Mouse (Mus musculus) thymus, adult 2 months (tissue): ENCODE data around the gene Man1a. TPM values are rescaled to one million over a fixed set of nuclear protein-coding genes. Genes with fewer than 3 reads are reported as not detected.

ENCODE experiments used
- DNase-seq: peaks from one replicate; pipeline ENCODE4 v3.0.0; 2021
- H3K27ac ChIP-seq: fragments of 200-500 bp; 2 replicates; pipeline ENCODE4 v1.5.1; 2012; ENCODE audit warnings: low read length, control low read depth; ENCODE audit not compliant: control insufficient read depth, insufficient read depth
- H3K27me3 ChIP-seq: fragments of 200-500 bp; 2 replicates; pipeline ENCODE4 v1.6.1; 2012; ENCODE audit warnings: mild to moderate bottlenecking, low read length, moderate library complexity, mixed read lengths; ENCODE audit not compliant: control insufficient read depth, insufficient read depth
- H3K36me3 ChIP-seq: fragments of 200-500 bp; 2 replicates; pipeline ENCODE4 v1.6.1; 2012; ENCODE audit warnings: mild to moderate bottlenecking, low read length, moderate library complexity; ENCODE audit not compliant: control insufficient read depth, insufficient read depth
- H3K4me1 ChIP-seq: fragments of 200-500 bp; replicated peaks from 2 replicates; pipeline ENCODE4 v1.6.1; 2012; ENCODE audit warnings: low read length; ENCODE audit not compliant: control insufficient read depth, insufficient read depth
- H3K4me3 ChIP-seq: fragments of 200-500 bp; 2 replicates; pipeline ENCODE4 v1.5.1; 2012; ENCODE audit warnings: mild to moderate bottlenecking, low read length, control low read depth, moderate library complexity; ENCODE audit not compliant: control insufficient read depth, insufficient read depth
- CTCF ChIP-seq: fragments of 200-500 bp; IDR thresholded peaks from 2 replicates; pipeline ENCODE4 v1.5.1; 2012; ENCODE audit warnings: mild to moderate bottlenecking, control low read depth, low read length, moderate library complexity, borderline replicate concordance; ENCODE audit not compliant: control insufficient read depth, poor library complexity, insufficient read depth; ENCODE audit errors: extremely low read depth
- POLR2A ChIP-seq: fragments of 200-500 bp; IDR thresholded peaks from 2 replicates; pipeline ENCODE4 v1.6.1; 2012; ENCODE audit warnings: mild to moderate bottlenecking, low read length, control low read depth, moderate library complexity; ENCODE audit not compliant: control insufficient read depth, poor library complexity, insufficient read depth; ENCODE audit errors: extremely low read depth
- WGBS: fragments of 180-500 bp; shearing (Covaris S2); methylation state at CpG from one replicate; pipeline ENCODE4 v1.1.7; 2018; 5-methylcytosine and 5-hydroxymethylcytosine counted together
- polyA plus RNA-seq: library from polyadenylated mRNA; depleted of rRNA; stranded (reverse); fragments of >200 nt; gene quantifications from 2 replicates; pipeline ENCODE4 v1.2.3, GENCODE M21; 2012

Man1a gene
- polyA plus RNA-seq, 1 experiment = 26.5 TPM

GRCm38 (mm10) chr10:53913546-53914312 is 162.7 kb downstream of the Man1a start:
- H3K27ac ChIP-seq = no peak overlapping the region
- no peak for TF ChIP-seq POLR2A
- TF ChIP-seq CTCF = no peak
- 61% methylated on average over 4 of the region's 4 CpGs for WGBS
- no peaks in the 10 kb centered on the region for H3K4me1 ChIP-seq
- H3K4me3 ChIP-seq = no peak overlapping the region
- peaks cover 25% of the 10 kb centered on the region for H3K36me3 ChIP-seq
- H3K27me3 ChIP-seq = no peaks in the 10 kb centered on the region
- DNase-seq = no peak

- 11% methylated on average over 4 of the region's 4 CpGs for WGBS
- no peaks in the 10 kb centered on the region for H3K36me3 ChIP-seq
- H3K4me3 ChIP-seq = no peak overlapping the region
- TF ChIP-seq POLR2A = no peak
- no peak for TF ChIP-seq CTCF
- no peaks in the 10 kb centered on the region for H3K27me3 ChIP-seq
- no peak overlapping the region for H3K27ac ChIP-seq
- DNase-seq = no peak
- no peaks in the 10 kb centered on the region for H3K4me1 ChIP-seq
These were observed 186.9 kb downstream of the Man1a start for GRCm38 (mm10) chr10:53889512-53889911.

DNA sequence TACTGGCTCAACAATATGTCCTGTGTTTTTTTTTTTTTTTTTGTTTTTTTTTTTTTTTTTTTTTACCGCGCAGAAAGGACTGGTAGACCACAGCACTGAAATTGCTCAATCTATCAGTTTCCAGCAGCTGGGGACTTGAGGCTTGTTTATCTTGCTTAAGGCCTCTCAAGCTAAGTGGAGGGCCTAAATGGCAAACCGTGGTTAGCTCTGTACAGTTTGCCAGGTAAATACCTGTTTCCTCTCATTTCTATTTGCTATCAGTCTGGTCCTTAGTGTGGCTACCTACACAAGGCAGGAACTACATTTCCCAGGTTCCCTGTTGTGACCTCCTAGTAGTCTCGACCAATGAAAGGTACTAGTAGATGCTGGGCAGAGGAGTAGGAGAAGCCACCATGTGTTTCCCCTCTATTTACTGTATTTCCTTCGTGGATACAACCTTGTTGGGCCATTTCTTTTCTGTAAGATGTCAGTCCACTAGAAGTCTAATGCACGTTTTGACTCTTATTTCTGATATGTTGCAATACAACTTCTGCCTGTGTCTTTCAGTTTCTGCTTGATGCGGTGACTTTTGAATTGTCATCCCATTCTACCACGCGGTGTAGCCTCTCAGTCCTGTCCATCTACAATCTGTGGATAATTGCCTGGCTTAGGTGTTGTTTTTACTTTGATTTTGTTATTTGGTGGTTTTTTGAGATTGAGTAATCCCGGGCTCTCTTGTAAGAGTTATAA is 187.9 kb downstream of the Man1a start:
- 41% methylated on average over 10 of the region's 10 CpGs for WGBS
- Histone ChIP-seq H3K36me3 (no peaks in the 10 kb centered on the region), H3K4me3 (no peak overlapping the region), H3K27ac (no peak overlapping the region), H3K4me1 (no peaks in the 10 kb centered on the region), H3K27me3 (no peaks in the 10 kb centered on the region)
- no peak for TF ChIP-seq CTCF
- no peak for TF ChIP-seq POLR2A
- DNase-seq = no peak

DNA sequence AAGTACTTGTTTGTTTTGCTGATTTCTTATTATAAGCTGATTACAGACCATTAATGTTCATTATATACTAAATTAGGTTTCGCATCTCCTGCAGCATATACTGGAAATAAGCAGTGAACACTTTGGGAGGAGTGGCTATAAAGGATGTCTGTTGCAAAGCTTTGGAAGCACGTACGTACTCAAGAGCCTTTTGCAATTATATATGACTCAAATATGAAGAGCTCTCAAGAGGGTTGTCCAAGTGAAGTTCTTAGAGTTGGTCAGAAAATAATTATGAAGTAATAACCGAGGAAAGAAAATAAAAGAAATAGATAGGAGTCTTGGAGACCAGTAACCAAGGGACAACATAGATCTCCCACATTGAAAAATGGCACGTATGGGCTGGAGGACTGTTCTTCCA is 189.9 kb downstream of the Man1a start:
- Histone ChIP-seq H3K36me3 (no peaks in the 10 kb centered on the region), H3K4me3 (no peak overlapping the region), H3K4me1 (no peaks in the 10 kb centered on the region), H3K27me3 (no peaks in the 10 kb centered on the region), H3K27ac (no peak overlapping the region)
- 96% methylated on average over 5 of the region's 5 CpGs for WGBS
- no peak for DNase-seq
- TF ChIP-seq CTCF = no peak
- no peak for TF ChIP-seq POLR2A

DNA sequence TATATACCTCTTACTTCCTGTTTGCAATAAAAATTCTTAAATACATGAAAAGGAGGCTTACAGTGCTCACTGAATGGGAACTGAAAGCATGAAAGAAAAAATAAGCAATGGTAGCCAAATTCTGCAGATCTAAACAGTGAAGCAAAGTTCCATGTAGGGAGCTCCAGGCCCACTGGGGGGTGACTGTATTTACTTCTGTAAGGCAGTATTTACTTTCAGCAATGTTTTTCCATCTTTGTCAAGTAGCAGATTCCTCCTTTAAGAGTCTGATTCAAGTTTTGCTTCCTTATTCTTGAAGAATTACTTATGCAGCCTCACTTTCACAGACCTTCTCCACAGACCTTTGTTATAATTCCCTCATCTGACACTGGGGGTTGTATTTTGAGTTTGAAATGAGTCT is 195.1 kb downstream of the Man1a start:
- DNase-seq = no peak
- Histone ChIP-seq H3K4me1 (no peaks in the 10 kb centered on the region), H3K27ac (no peak overlapping the region)

DNA sequence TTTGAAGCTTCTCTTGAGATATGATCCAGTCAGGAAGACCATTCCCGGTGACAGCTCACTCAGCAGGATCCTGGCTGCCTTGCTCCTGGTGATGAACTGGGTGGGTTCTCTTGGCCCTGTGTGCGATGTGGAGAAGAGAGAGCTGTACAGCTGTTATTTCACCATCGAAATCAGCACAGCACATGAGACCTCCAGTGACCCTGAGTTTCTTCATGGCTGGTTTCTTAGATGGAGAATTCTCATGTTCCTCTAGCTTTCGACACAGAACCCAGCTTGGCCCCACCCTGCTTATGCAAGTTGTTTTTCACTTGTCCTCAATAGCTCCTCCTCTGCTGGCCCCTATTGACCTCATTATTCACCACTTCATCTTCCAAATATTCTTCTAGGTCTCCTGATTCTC is 200.5 kb downstream of the Man1a start:
- H3K36me3 ChIP-seq = no peaks in the 10 kb centered on the region
- TF ChIP-seq POLR2A = no peak
- no peak for TF ChIP-seq CTCF
- WGBS = 96% methylated on average over 4 of the region's 4 CpGs
- no peaks in the 10 kb centered on the region for H3K27me3 ChIP-seq
- no peak for DNase-seq
- H3K27ac ChIP-seq = no peak overlapping the region
- no peak overlapping the region for H3K4me3 ChIP-seq
- no peaks in the 10 kb centered on the region for H3K4me1 ChIP-seq

More for the DNA sequence above, 195.1 kb downstream of the Man1a start:
- no peak overlapping the region for H3K4me3 ChIP-seq
- TF ChIP-seq CTCF (no peak), POLR2A (no peak)
- no peaks in the 10 kb centered on the region for H3K27me3 ChIP-seq
- H3K36me3 ChIP-seq = no peaks in the 10 kb centered on the region

GRCm38 (mm10) chr10:53874191-53874590 is 202.2 kb downstream of the Man1a start:
- H3K4me1 ChIP-seq = no peaks in the 10 kb centered on the region
- TF ChIP-seq CTCF = no peak
- no peak for TF ChIP-seq POLR2A
- H3K27me3 ChIP-seq = no peaks in the 10 kb centered on the region
- no peak overlapping the region for H3K4me3 ChIP-seq
- no peaks in the 10 kb centered on the region for H3K36me3 ChIP-seq
- no peak overlapping the region for H3K27ac ChIP-seq
- no peak for DNase-seq
- 84% methylated on average over 3 of the region's 3 CpGs for WGBS
